ENCODE assay signal across 18 mouse cellular contexts in genomic region chr10:78525511-78525910, GRCm38 (mm10). TPM values are rescaled to one million over a fixed set of nuclear protein-coding genes. Genes with fewer than 3 reads are reported as not detected.
"Had no signal": no experiment of that assay in that cellular context is flagged by ENCODE, and none has a peak within 500 bp of the region (broad histone marks: within the 10 kb centered on the region; RNA-seq: fewer than 3 reads in every experiment).

No protein-coding gene starts in this region.

- H3K9me3 ChIP-seq: limb, embryonic 13.5 days; midbrain, embryonic 13.5 days; stomach, embryonic 15.5 days had no signal

- H3K9ac ChIP-seq: limb, embryonic 13.5 days; liver, embryonic 14.5 days; midbrain, embryonic 13.5 days; stomach, embryonic 15.5 days had no signal

- H3K36me3 ChIP-seq: limb, embryonic 13.5 days; midbrain, embryonic 13.5 days; stomach, embryonic 15.5 days had no signal

- H3K4me3 ChIP-seq: limb, embryonic 13.5 days; midbrain, embryonic 13.5 days; stomach, embryonic 15.5 days had no signal

- ATAC-seq: intestine, postnatal 0 days; midbrain, embryonic 13.5 days had no signal

- H3K4me2 ChIP-seq: limb, embryonic 13.5 days; midbrain, embryonic 13.5 days; stomach, embryonic 15.5 days had no signal

- H3K4me1 ChIP-seq: limb, embryonic 13.5 days; midbrain, embryonic 13.5 days; stomach, embryonic 15.5 days had no signal

- DNase-seq: left cerebral cortex, postnatal 4 days; lung, adult 18-20 months; right cerebral cortex, postnatal 14 days; thymus, adult 2 months; thymus, postnatal 25 days had no signal

- H3K27me3 ChIP-seq: limb, embryonic 13.5 days; midbrain, embryonic 13.5 days; stomach, embryonic 15.5 days had no signal

- H3K27ac ChIP-seq: limb, embryonic 13.5 days; liver, embryonic 14.5 days; midbrain, embryonic 13.5 days; stomach, embryonic 15.5 days had no signal

RNA-seq across cellular contexts. Expression of gene Olfr1358, which starts 8.3 kb away (rescaled TPM):
- total RNA-seq: left cerebral cortex, postnatal 10 days; left cerebral cortex, postnatal 4 days; liver, adult 2 months; megakaryocyte-erythroid progenitor cell, adult 5-6 weeks; midbrain, postnatal 0 days had no signal
- polyA plus RNA-seq: intestine, postnatal 0 days; limb, embryonic 13.5 days; liver, adult 2 months; liver, embryonic 14.5 days; lung, embryonic 16.5 days; midbrain, embryonic 13.5 days; midbrain, postnatal 0 days; neural tube, embryonic 14.5 days; spleen, adult 2 months; stomach, embryonic 15.5 days; urinary bladder, adult 2 months had no signal
